Mouse (Mus musculus): ENCODE measurements around the gene Lkaaear1. TPM values are rescaled to one million over a fixed set of nuclear protein-coding genes. Genes with fewer than 3 reads are reported as not detected.

Gene Lkaaear1
- total and polyA plus RNA-seq, 3 experiments, result not detected

DNA sequence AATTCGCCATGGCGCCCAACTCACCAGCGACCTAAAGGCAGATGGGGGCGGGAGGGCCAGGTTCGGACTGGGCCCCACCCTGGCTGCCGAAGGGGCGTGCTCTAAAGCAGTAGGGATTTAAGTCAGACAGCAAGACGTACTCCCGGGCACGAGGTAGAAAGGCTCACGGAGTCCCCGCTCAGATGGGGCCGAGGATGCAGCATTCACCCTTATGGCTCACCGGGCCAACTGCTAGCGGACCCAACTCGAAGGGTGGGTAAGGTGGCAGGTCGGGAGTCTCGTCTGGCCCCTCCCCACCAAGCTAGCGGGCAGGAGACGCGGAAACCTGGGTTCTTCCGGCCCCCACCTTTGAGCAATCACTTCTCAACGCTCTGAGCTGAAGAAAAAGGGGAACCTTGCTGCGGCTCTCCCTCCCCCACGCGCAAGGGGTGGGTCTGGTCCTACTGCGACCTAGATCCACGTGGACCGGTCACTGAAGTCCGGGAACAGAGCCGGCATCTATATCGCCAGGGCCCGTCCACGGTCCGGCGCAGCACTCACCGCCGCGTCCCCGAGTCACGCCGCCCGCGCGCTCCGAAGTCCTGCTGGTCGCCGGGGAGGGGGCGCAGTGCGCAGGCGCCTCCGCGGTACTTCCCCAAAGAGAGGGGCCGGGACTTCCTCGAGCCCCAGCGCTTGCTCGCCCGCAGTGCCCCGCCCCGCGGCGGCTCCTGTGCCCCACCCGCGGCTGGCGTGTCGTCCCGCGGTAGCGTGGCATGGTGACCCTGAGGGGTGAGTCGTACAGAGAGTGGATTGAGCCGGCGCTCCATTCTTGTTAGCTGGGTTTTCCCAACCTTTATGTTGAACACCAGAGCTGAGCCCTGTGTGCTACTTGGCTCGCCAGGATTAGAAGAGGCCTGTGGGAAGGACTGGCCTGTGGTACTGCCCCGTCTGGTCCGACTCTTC, 4.6 kb downstream of the Lkaaear1 start, which contains the start of gene Rgs19 (continued):
- TF ChIP-seq SMC3 (IDR thresholded peaks at IDR 0.05; ENCODE audit: low read depth, low read length), result 0 out of 2 replicates have a peak, but pooled peaks have one; percentile 4
- no peak for TF ChIP-seq ZC3H11A (IDR thresholded peaks at IDR 0.05; ENCODE audit: low read depth, low read length)
- peak; percentile 90 for TF ChIP-seq MXI1 (IDR thresholded peaks at IDR 0.05; ENCODE audit: low read depth, low read length)
- peak; percentile 84 for TF ChIP-seq SIN3A (IDR thresholded peaks at IDR 0.05; ENCODE audit: low read length)
- peak; percentile 76 for TF ChIP-seq ELF1 (IDR thresholded peaks at IDR 0.05; ENCODE audit: low read depth, low read length)

DNA sequence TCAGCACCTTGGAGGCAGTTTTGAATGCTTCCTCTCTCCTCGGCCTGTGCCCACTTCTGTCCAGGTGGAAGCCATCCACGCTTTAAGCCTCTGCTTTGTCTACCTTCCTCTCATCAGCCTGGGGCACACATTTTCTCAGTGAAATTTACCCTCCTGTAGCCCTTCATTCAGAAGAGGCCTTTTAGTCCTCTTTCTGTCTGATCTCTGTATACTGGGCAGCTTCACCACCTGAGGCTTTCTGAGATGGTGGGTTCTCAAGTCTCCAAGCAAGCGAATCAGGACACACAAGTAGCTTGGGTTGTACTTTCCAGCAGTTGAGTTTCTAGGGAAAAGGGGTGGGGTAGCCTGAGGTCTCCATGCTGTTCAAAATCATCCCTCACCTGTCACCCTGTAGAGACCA, 5.9 kb downstream of the Lkaaear1 start:
- Histone ChIP-seq H3K4me1 (ENCODE audit: control insufficient read depth in 1 of 2, insufficient read depth in 2 of 2, low read length in 2 of 2) (peaks cover 0 to 29% of the 10 kb centered on the region in 2 experiments; a peak in 3 of 4 replicates), H3K4me3 (ENCODE audit: control insufficient read depth in 1 of 2, insufficient read depth in 1 of 2, low read depth in 2 of 2, low read length in 2 of 2) (peak overlapping the region; percentile 82 to 90; a peak in 3 of 4 replicates), H3K27ac (ENCODE audit: control insufficient read depth, low read depth, low read length) (peak overlapping the region; percentile 57), H3K79me2 (ENCODE audit: control insufficient read depth, insufficient read depth, low read length, poor library complexity) (peaks cover 26% of the 10 kb centered on the region), H3K27me3 (ENCODE audit: control insufficient read depth in 1 of 2, insufficient read depth in 2 of 2, low read length in 2 of 2) (no peaks in the 10 kb centered on the region), H3K36me3 (ENCODE audit: control insufficient read depth in 1 of 2, insufficient read depth in 2 of 2, low read length in 2 of 2) (peaks cover 0 to 26% of the 10 kb centered on the region in 2 experiments; a peak in 2 of 4 replicates), H3K9me3 (replicated peaks; ENCODE audit: insufficient read depth, low read length) (no peaks in the 10 kb centered on the region), H3K9ac (ENCODE audit: control insufficient read depth, low read depth, low read length, poor library complexity, severe bottlenecking) (peak overlapping the region; percentile 93)
- TF ChIP-seq POLR2AphosphoS2 (IDR thresholded peaks at IDR 0.05; ENCODE audit: low read length) (no peak), CHD1 (IDR thresholded peaks at IDR 0.05; ENCODE audit: low read depth, low read length) (no peak), UBTF (IDR thresholded peaks at IDR 0.05; ENCODE audit: borderline replicate concordance, insufficient read depth, low read depth, low read length) (no peak), KAT2A (conservative IDR thresholded peaks at IDR 0.05; ENCODE audit: low read depth, low read length) (no peak), RCOR1 (IDR thresholded peaks at IDR 0.05; ENCODE audit: low read depth, low read length) (0 out of 2 replicates have a peak, but pooled peaks have one; percentile 15), SMC3 (IDR thresholded peaks at IDR 0.05; ENCODE audit: low read depth, low read length) (no peak), HCFC1 (IDR thresholded peaks at IDR 0.05; ENCODE audit: low read depth, low read length) (no peak)
- no peak for DNase-seq (ENCODE audit: low read depth, low spot score)

DNA sequence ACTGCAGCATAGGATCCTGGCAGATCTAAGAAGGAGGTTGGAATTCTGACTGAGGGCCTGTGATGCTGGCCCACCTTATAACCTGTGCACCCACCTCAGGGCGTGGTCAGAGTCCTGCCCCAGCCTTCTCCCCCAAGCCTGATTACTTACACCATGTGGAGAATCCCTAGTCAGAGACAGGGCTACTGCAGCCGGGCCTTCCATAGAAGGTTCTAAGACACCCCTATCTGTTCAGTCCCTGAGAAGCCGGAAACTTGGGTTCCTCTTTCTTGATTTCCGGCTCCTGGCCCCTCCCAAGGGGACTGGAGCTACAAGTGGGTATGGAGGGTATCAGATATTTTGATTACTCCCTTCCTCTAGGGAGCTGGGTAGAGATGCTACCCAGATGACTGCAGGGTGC, 6.7 kb downstream of the Lkaaear1 start:
- no peaks in the 10 kb centered on the region for H3K27me3 ChIP-seq (ENCODE audit: control insufficient read depth in 1 of 2, insufficient read depth in 2 of 2, low read length in 2 of 2)
- DNase-seq (ENCODE audit: low read depth, low spot score), result peak; percentile 89
- no peaks in the 10 kb centered on the region for H3K9me3 ChIP-seq (replicated peaks; ENCODE audit: insufficient read depth, low read length)
- H3K4me3 ChIP-seq (ENCODE audit: control insufficient read depth in 1 of 2, insufficient read depth in 1 of 2, low read depth in 2 of 2, low read length in 2 of 2), result peak overlapping the region; percentile 45 to 56
- peaks cover 26% of the 10 kb centered on the region for H3K79me2 ChIP-seq (ENCODE audit: control insufficient read depth, insufficient read depth, low read length, poor library complexity)
- peaks cover 0 to 26% of the 10 kb centered on the region in 2 experiments; a peak in 2 of 4 replicates for H3K36me3 ChIP-seq (ENCODE audit: control insufficient read depth in 1 of 2, insufficient read depth in 2 of 2, low read length in 2 of 2)
- H3K9ac ChIP-seq (ENCODE audit: control insufficient read depth, low read depth, low read length, poor library complexity, severe bottlenecking), result peak overlapping the region; percentile 71
- peaks cover 0 to 29% of the 10 kb centered on the region in 2 experiments; a peak in 3 of 4 replicates for H3K4me1 ChIP-seq (ENCODE audit: control insufficient read depth in 1 of 2, insufficient read depth in 2 of 2, low read length in 2 of 2)
- peak overlapping the region; percentile 83 for H3K27ac ChIP-seq (ENCODE audit: control insufficient read depth, low read depth, low read length)
- no peak for TF ChIP-seq MAX (IDR thresholded peaks at IDR 0.05; ENCODE audit: low read length)
- peak; percentile 60 for TF ChIP-seq MXI1 (IDR thresholded peaks at IDR 0.05; ENCODE audit: low read depth, low read length)
- TF ChIP-seq ELF1 (IDR thresholded peaks at IDR 0.05; ENCODE audit: low read depth, low read length), result peak; percentile 80
- TF ChIP-seq TBP (IDR thresholded peaks at IDR 0.05; ENCODE audit: low read depth, low read length), result peak; percentile 66
- no peak for TF ChIP-seq TAL1 (IDR thresholded peaks at IDR 0.05; ENCODE audit: low read length)
- TF ChIP-seq TCF12 (IDR thresholded peaks at IDR 0.05; ENCODE audit: low read depth, low read length), result peak; percentile 55; the same call in 1 of the 2 replicates
- no peak for TF ChIP-seq UBTF (IDR thresholded peaks at IDR 0.05; ENCODE audit: borderline replicate concordance, insufficient read depth, low read depth, low read length)
- no peak for TF ChIP-seq MEF2A (IDR thresholded peaks at IDR 0.05; ENCODE audit: extremely low read depth, insufficient replicate concordance, low read depth, low read length, poor library complexity, severe bottlenecking)
- TF ChIP-seq ZMIZ1 (IDR thresholded peaks at IDR 0.05; ENCODE audit: low read depth, low read length), result no peak
- TF ChIP-seq RCOR1 (IDR thresholded peaks at IDR 0.05; ENCODE audit: low read depth, low read length), result peak; percentile 74
- TF ChIP-seq NELFE (IDR thresholded peaks at IDR 0.05; ENCODE audit: low read depth, low read length), result peak; percentile 59
- TF ChIP-seq MAZ (IDR thresholded peaks at IDR 0.05; ENCODE audit: low read depth, low read length), result peak; percentile 91
- TF ChIP-seq USF2 (IDR thresholded peaks at IDR 0.05; ENCODE audit: borderline replicate concordance in 1 of 2, insufficient read depth in 1 of 2, low read depth in 1 of 2, low read length in 2 of 2), result no peak
- TF ChIP-seq MYC (IDR thresholded peaks at IDR 0.05; ENCODE audit: low read depth, low read length), result 0 out of 2 replicates have a peak, but pooled peaks have one; percentile 60
- no peak for TF ChIP-seq BHLHE40 (IDR thresholded peaks at IDR 0.05; ENCODE audit: borderline replicate concordance, low read depth, low read length)
- TF ChIP-seq EP300 (IDR thresholded peaks at IDR 0.05; ENCODE audit: low read depth in 1 of 2, low read length in 2 of 2), result peak; percentile 58 to 62; a peak in 3 of 4 replicates
- no peak for TF ChIP-seq ZKSCAN1 (IDR thresholded peaks at IDR 0.05; ENCODE audit: low read depth, low read length)
- no peak for TF ChIP-seq POLR2AphosphoS5 (IDR thresholded peaks at IDR 0.05; ENCODE audit: borderline replicate concordance, low read depth, low read length)
- TF ChIP-seq KAT2A (conservative IDR thresholded peaks at IDR 0.05; ENCODE audit: low read depth, low read length), result no peak

All from MEL (cell line).